13 mouse cellular contexts compared by ENCODE assay signal in genomic region chr10:44163028-44163427, GRCm38 (mm10).
"Had no signal": no experiment of that assay in that cellular context is flagged by ENCODE, and none has a peak within 500 bp of the region (broad histone marks: within the 10 kb centered on the region; RNA-seq: fewer than 3 reads in every experiment).

No protein-coding gene starts in this region.

- ATAC-seq: midbrain, embryonic 16.5 days had no signal

- DNase-seq: lung, adult 18-20 months; lung, embryonic 14.5 days; lung, postnatal 4 days; midbrain, embryonic 14.5 days; retina, postnatal 1 day; right cerebral cortex, adult 18-20 months; right cerebral cortex, postnatal 25 days; right cerebral cortex, postnatal 4 days; spleen, adult 18-20 months; thymus, adult 18-20 months; thymus, postnatal 14 days; thymus, postnatal 36 days had no signal
